Mouse (Mus musculus): Measurements from ENCODE around the gene Ssc5d. TPM values are rescaled to one million over a fixed set of nuclear protein-coding genes. Genes with fewer than 3 reads are reported as not detected.

Ssc5d gene
- polyA plus RNA-seq, 1 experiment from 2014 or later, result 2.1 TPM

DNA sequence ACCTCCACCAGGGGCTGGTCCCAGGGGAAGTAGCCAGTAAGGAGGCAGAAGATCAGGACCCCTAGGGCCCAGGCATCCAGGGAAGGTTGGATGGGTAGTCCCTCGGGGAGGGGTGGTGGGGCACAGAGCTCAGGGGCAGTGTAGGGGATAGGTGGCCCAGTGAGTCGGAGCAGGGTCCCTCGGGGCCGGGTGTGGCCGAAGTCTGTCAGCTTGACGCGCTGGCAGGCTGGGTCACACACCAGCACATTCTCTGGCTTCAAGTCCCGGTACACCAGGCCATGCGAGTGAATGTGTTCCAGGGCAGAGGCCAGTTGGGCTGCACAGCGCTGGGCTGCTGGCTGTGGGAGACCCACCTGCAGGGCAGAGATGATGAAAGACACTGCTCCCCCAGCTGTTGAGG, 31.8 kb downstream of the Ssc5d start:
- WGBS, result 77% methylated on average over 10 of the region's 10 CpGs
- H3K36me3 ChIP-seq, result no peaks in the 10 kb centered on the region
- H3K4me1 ChIP-seq, result no peaks in the 10 kb centered on the region
- no peak overlapping the region for H3K9ac ChIP-seq
- no peaks in the 10 kb centered on the region for H3K27me3 ChIP-seq (replicated peaks)
- H3K4me2 ChIP-seq, result no peak overlapping the region
- no peak overlapping the region for H3K27ac ChIP-seq
- 0 out of 2 replicates have a peak, but pooled peaks have one; percentile 14 for ATAC-seq (ENCODE audit: insufficient read depth, low FRiP score, low read depth)
- H3K9me3 ChIP-seq, result no peaks in the 10 kb centered on the region
- H3K4me3 ChIP-seq (replicated peaks), result no peak overlapping the region

DNA sequence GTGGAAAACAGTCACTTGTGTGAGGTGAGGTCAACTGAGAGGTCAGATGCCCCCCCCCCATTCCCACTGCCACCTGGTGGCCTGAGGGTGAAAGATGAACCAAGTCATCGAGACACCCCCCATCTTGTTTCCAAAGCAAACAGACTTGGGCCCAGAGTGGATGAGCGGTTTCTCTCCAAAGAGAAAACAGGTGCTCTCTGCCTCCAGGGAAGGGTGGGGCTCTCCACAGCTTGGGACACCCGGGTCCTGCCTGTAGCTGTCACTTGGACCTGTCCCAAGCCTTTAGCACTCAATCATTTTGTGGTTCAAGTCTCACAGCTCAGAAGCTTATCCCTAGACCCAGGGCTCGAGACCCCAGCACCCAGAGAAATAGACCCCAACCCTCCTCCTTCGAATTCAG, 37.9 kb downstream of the Ssc5d start:
- no peak for ATAC-seq (ENCODE audit: insufficient read depth, low FRiP score, low read depth)
- no peaks in the 10 kb centered on the region for H3K9me3 ChIP-seq
- H3K4me1 ChIP-seq, result no peaks in the 10 kb centered on the region
- no peaks in the 10 kb centered on the region for H3K36me3 ChIP-seq
- WGBS, result 63% methylated on average over 5 of the region's 5 CpGs
- no peaks in the 10 kb centered on the region for H3K27me3 ChIP-seq (replicated peaks)
- no peak overlapping the region for H3K4me3 ChIP-seq (replicated peaks)
- no peak overlapping the region for H3K9ac ChIP-seq
- no peak overlapping the region for H3K27ac ChIP-seq
- no peak overlapping the region for H3K4me2 ChIP-seq

DNA sequence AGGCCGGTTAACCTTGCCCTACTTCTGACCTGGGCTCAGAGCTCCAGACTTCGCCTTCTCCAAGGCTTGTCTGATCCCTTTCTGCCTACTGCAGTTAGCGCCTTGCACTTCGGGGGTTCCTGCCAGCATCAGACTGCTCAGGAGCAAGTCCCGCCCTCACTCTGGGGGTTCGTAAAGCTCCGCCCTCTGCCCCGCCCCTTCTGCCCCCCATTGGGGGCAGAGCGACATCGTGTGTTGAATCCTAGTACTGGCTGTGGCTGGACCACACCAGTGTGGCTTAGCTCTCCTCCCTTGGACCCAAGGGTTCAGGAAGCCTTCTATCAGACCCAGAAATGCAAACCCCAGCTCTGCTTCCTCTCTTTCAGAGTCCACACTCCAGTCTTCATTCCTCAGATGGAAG, 38.7 kb downstream of the Ssc5d start, which contains the start of gene Sbk2:
Sbk2 (minus strand) TSS at position 135 of the 400 bp plus-strand sequence.
- Histone ChIP-seq H3K9me3 (no peaks in the 10 kb centered on the region), H3K27ac (no peak within 1 kb of the TSS), H3K4me2 (peak within 1 kb of the TSS; percentile 34), H3K27me3 (replicated peaks) (no peaks in the 10 kb centered on the region), H3K9ac (no peak within 1 kb of the TSS), H3K36me3 (no peaks in the 10 kb centered on the region), H3K4me1 (no peaks in the 10 kb centered on the region), H3K4me3 (replicated peaks) (no peak within 1 kb of the TSS; the same call in 1 of the 2 replicates)
- 4% methylated on average over 10 of the region's 10 CpGs for WGBS
- peak; percentile 73 for ATAC-seq (ENCODE audit: insufficient read depth, low FRiP score, low read depth)

DNA sequence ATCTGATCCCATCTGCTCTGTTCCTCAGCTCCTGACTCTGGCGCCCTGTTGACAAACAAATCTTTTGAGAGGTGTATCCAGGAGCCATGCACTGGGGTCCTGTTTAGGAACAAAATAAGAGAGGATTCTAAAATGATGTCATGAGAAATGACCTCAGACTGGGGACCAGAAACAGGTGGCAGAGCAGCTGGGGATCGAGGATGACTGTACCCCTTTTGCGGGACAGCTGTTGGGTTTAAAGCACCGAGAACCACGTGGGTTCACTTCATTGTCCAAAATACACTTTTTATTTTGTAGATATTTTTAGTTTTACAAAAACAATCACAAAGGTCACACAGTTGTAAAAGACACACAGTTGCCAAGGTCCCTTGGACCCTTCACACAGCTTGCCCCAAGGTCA, 39.4 kb downstream of the Ssc5d start:
- H3K9me3 ChIP-seq, result no peaks in the 10 kb centered on the region
- ATAC-seq (ENCODE audit: insufficient read depth, low FRiP score, low read depth), result no peak
- H3K4me3 ChIP-seq (replicated peaks), result no peak overlapping the region
- H3K36me3 ChIP-seq, result no peaks in the 10 kb centered on the region
- H3K27ac ChIP-seq, result no peak overlapping the region
- no peaks in the 10 kb centered on the region for H3K27me3 ChIP-seq (replicated peaks)
- no peak overlapping the region for H3K4me2 ChIP-seq
- no peak overlapping the region for H3K9ac ChIP-seq
- H3K4me1 ChIP-seq, result no peaks in the 10 kb centered on the region
- WGBS, result 82% methylated on average over 5 of the region's 5 CpGs

DNA sequence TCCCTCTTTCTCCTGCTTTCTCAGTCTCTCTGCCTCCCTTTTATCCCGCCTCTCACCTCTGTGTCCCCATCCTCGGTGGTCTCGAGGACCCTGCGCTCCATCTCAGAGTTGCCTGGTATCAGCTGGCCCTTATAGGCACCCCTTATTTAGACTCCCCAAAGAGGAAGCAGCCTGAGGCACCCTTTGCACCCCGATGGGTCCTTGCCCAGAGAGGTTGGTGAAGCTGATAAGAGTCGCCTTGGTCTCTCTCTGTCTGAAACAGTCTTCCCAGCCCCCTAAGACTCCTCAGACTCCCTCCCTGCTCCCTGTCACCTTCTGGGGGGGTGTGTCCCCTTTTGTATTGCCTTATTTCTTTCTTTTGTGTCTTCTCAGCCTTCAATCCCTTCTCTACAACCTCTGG, 45.5 kb downstream of the Ssc5d start, which contains the start of gene Sbk3:
Sbk3 (minus strand) TSS at position 101 of the 400 bp plus-strand sequence.
- no peaks in the 10 kb centered on the region for H3K27me3 ChIP-seq (replicated peaks)
- H3K9me3 ChIP-seq, result no peaks in the 10 kb centered on the region
- no peak within 1 kb of the TSS for H3K4me3 ChIP-seq (replicated peaks)
- H3K36me3 ChIP-seq, result no peaks in the 10 kb centered on the region
- ATAC-seq (ENCODE audit: insufficient read depth, low FRiP score, low read depth), result no peak
- 36% methylated on average over 6 of the region's 6 CpGs for WGBS
- H3K4me2 ChIP-seq, result no peak within 1 kb of the TSS
- H3K4me1 ChIP-seq, result no peaks in the 10 kb centered on the region
- H3K27ac ChIP-seq, result no peak within 1 kb of the TSS
- H3K9ac ChIP-seq, result no peak within 1 kb of the TSS

DNA sequence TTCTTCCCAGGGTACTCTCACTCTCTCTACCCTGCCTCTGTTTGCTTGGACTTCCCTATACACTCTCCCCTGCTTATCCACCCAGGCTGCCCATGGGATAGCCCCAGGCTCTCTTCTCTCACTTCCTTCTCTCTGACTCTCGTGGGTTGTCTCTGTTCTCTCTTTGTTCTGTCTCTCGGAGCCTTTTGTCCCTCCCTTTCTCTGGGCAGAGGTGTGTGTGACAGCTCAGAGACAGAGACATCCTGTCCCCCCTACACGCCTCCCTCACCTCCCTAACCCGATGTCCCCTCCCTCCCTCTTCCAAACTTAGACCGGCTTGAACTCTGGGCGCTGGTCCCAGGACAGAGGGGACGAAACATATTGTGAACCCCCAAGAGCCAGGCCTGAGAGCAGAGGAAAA, 46.1 kb downstream of the Ssc5d start:
- H3K4me1 ChIP-seq, result no peaks in the 10 kb centered on the region
- no peak for ATAC-seq (ENCODE audit: insufficient read depth, low FRiP score, low read depth)
- H3K27ac ChIP-seq, result no peak overlapping the region
- H3K36me3 ChIP-seq, result no peaks in the 10 kb centered on the region
- no peaks in the 10 kb centered on the region for H3K9me3 ChIP-seq
- no peak overlapping the region for H3K9ac ChIP-seq
- H3K4me3 ChIP-seq (replicated peaks), result no peak overlapping the region
- no peaks in the 10 kb centered on the region for H3K27me3 ChIP-seq (replicated peaks)
- WGBS, result 25% methylated on average over 7 of the region's 7 CpGs
- no peak overlapping the region for H3K4me2 ChIP-seq

DNA sequence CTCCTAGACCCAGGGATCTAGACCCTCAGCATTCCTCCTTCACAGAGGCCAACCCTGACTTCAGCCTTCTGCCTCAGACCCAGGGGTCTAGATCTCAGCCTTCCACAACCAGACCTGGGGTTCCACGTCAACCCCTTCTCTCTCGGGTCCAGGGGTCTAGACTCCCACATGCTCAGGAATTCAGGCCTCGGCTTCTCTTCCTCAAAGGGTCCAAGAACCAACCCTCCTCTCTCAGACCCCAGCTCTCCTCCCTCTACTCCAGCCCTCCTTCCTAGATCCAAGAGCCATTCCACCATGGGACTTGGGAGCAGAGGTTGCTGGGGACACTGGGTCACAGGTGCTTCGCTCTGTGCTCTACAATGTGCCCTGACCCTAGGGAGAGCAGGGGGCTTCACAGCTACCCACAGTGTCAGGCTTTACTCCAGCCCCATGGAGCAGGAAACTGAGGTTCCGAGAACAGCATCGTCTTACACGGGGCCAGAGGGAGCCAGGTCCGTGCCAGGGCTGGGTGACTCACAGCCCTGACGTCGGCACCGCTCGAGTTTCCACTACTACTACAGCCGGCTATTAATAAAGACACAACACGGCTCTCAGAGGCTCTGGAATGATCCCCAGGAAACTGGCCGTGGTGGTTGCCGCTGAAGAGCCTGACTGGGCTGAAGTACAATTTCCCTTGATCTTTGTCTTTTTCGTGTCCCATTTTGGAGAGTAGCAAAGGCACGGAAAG, 46.9 kb downstream of the Ssc5d start:
- Histone ChIP-seq H3K9ac (no peak overlapping the region), H3K4me2 (no peak overlapping the region), H3K9me3 (no peaks in the 10 kb centered on the region), H3K27me3 (replicated peaks) (no peaks in the 10 kb centered on the region), H3K27ac (no peak overlapping the region), H3K36me3 (no peaks in the 10 kb centered on the region), H3K4me3 (replicated peaks) (no peak overlapping the region), H3K4me1 (no peaks in the 10 kb centered on the region)
- no peak for ATAC-seq (ENCODE audit: insufficient read depth, low FRiP score, low read depth)
- 58% methylated on average over 18 of the region's 18 CpGs for WGBS

DNA sequence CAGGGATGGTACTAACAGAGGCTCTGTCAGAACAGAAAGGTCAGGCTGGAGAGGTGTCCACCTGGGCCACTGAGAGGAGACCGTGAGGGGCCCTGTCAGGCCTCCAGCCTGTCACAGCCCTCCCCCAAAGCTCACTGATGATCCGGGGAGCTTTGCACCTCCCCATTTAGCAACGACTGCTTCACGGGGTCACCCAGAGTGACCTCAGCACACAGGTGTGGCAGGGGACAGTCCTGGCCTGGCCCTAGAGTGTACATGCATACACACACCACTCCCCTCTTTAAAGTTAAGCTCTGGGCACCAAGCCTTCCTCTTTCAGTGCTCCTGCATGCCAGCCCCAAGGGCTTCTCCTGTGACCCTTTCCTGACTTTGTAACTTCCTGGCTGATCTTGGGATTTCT, 49.9 kb downstream of the Ssc5d start:
- H3K36me3 ChIP-seq, result no peaks in the 10 kb centered on the region
- H3K27ac ChIP-seq, result no peak overlapping the region
- WGBS, result 34% methylated on average over 4 of the region's 4 CpGs
- H3K4me2 ChIP-seq, result no peak overlapping the region
- H3K9me3 ChIP-seq, result no peaks in the 10 kb centered on the region
- no peaks in the 10 kb centered on the region for H3K4me1 ChIP-seq
- no peak overlapping the region for H3K9ac ChIP-seq
- H3K4me3 ChIP-seq (replicated peaks), result no peak overlapping the region
- no peak for ATAC-seq (ENCODE audit: insufficient read depth, low FRiP score, low read depth)
- no peaks in the 10 kb centered on the region for H3K27me3 ChIP-seq (replicated peaks)

DNA sequence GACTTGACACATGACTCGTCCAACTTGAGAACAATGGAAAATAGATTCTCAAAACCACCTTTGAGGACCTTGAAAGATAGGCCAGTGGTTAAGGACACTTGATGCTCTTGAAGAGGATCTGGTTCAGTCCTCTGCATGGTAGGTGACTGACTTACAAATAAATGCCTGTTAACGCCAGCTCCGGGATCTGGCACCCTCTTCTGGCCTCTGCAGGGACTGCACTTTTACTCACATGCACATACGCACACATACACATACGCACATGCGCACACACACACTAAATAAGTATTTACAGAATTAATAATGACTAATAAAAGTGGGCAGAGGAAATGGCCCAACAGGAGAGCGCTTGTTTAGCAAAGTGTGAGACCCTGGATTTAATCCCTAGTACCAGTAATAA, 51.2 kb downstream of the Ssc5d start:
- H3K27ac ChIP-seq, result no peak overlapping the region
- no peak for ATAC-seq (ENCODE audit: insufficient read depth, low FRiP score, low read depth)
- H3K4me2 ChIP-seq, result no peak overlapping the region
- H3K9me3 ChIP-seq, result no peaks in the 10 kb centered on the region
- H3K4me3 ChIP-seq (replicated peaks), result no peak overlapping the region
- WGBS, result 93% methylated on average over 7 of the region's 7 CpGs
- H3K9ac ChIP-seq, result no peak overlapping the region
- no peaks in the 10 kb centered on the region for H3K36me3 ChIP-seq
- no peaks in the 10 kb centered on the region for H3K4me1 ChIP-seq
- no peaks in the 10 kb centered on the region for H3K27me3 ChIP-seq (replicated peaks)

DNA sequence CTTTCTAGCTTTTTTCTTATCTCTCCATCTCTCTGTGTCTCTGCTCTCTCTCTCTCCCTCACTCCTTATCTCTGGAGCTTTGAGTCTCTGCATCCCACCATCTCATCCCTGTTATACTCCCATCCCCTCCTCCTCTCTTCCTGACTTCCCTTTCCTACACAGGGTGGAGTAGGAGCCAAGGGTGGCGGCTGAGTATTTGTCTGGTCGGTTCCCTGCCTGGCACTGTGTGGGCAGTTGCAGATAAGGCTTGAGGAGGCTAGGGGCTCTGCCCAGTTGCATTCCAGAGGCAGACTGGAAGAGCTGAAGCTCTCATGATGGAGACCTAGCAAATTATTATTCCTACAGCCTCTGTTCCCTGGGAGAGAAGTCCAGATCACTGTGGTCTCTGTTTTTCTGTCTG, 62.7 kb downstream of the Ssc5d start:
- Histone ChIP-seq H3K36me3 (peaks cover 11% of the 10 kb centered on the region), H3K27ac (no peak overlapping the region), H3K4me1 (0 out of 2 replicates have a peak, but pooled peaks cover 1% of the 10 kb centered on the region), H3K4me3 (replicated peaks) (no peak overlapping the region), H3K9ac (no peak overlapping the region), H3K27me3 (replicated peaks) (no peaks in the 10 kb centered on the region), H3K4me2 (no peak overlapping the region), H3K9me3 (no peaks in the 10 kb centered on the region)
- 45% methylated on average over 2 of the region's 2 CpGs for WGBS
- ATAC-seq (ENCODE audit: insufficient read depth, low FRiP score, low read depth), result no peak

DNA sequence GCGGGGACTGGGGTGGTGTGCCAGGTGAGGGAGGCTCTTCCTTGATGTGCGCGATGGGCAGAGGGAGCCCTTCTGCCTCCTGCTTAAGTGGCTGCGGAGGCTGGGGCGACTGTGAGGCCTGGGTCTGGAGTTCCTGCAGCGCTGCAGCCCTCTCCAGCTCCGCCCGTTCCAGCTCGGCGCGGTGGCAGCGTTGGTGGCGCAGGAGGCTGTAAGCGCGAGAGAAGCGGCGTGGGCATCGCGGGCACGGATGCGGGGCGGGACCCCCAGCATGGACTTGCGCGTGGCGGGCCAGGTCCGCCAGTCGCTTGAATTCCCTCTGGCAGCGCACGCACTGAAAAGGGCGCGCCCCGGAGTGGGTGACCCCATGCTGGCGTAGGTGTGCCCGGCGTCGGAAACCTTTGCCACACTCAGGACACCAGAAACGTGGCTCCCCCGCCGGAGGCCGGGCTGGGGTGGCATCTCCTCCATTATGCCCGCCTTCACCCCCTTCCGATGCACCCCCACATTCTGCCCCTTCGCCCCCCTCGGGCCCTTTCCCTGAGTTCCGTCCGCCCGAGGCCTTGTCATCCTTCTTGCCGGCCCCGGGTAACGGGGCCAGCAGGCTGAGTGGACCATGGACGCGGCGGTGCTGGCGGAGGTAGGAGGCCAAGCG, 67.9 kb downstream of the Ssc5d start:
- H3K9me3 ChIP-seq, result no peaks in the 10 kb centered on the region
- H3K4me3 ChIP-seq (replicated peaks), result no peak overlapping the region
- peaks cover 20% of the 10 kb centered on the region for H3K36me3 ChIP-seq
- no peak for ATAC-seq (ENCODE audit: insufficient read depth, low FRiP score, low read depth)
- H3K4me2 ChIP-seq, result no peak overlapping the region
- H3K9ac ChIP-seq, result no peak overlapping the region
- no peaks in the 10 kb centered on the region for H3K27me3 ChIP-seq (replicated peaks)
- no peak overlapping the region for H3K27ac ChIP-seq
- 55% methylated on average over 55 of the region's 55 CpGs for WGBS
- H3K4me1 ChIP-seq, result peaks cover 19% of the 10 kb centered on the region

DNA sequence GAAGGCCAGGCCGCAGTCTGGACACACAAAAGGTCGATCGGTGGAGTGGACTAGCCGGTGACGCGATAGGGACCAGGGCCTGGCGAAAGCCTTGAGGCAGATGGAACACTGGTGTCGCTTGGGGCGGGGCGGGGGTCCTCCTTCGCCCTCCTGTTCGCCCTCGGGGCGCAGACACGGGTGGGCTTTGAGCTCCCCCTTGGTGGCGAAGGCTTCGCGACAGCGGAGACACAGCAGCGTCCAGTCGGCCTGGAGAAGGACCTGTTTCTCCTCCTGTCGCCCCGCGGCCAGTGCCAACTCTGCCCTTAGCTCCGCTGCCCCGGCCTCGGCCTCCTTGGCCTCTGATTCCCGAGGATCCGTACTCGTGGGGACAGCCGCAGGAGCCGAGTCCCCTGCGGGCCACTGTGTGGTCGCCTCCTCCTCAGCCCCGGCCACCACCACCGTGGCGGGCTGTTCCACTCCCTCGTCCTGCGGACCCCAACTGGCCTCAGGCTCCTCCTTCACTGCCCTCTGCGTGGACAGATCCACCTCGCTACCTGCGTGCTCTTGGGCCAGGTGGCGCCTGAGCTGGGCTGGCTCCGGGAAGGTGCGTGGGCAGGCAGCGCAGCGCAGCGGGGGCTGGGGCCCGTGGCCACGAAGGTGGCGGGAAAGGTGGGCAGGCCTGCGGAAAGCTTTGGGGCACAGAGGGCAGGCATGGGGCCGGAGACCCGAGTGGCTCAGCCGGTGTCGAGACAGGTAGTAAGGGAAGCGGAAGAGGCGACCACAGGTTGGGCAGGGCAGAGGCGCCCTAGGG, 68.6 kb downstream of the Ssc5d start:
- peak overlapping the region; percentile 72; the same call in 1 of the 2 replicates for H3K4me3 ChIP-seq (replicated peaks)
- peak overlapping the region; percentile 69 for H3K4me2 ChIP-seq
- H3K4me1 ChIP-seq, result peaks cover 19% of the 10 kb centered on the region
- no peaks in the 10 kb centered on the region for H3K27me3 ChIP-seq (replicated peaks)
- no peak for ATAC-seq (ENCODE audit: insufficient read depth, low FRiP score, low read depth)
- H3K9me3 ChIP-seq, result no peaks in the 10 kb centered on the region
- peaks cover 20% of the 10 kb centered on the region for H3K36me3 ChIP-seq
- H3K9ac ChIP-seq, result no peak overlapping the region
- no peak overlapping the region for H3K27ac ChIP-seq
- 59% methylated on average over 59 of the region's 59 CpGs for WGBS
